Mouse (Mus musculus): ENCODE data around the gene Arpp21. TPM values are rescaled to one million over a fixed set of nuclear protein-coding genes. Genes with fewer than 3 reads are reported as not detected.

Gene Arpp21
- polyA plus RNA-seq, 1 experiment: 36.1 TPM

- Histone ChIP-seq H3K4me3 (no peak overlapping the region), H3K36me3 (ENCODE audit: control insufficient read depth, insufficient read depth) (peaks cover 4% of the 10 kb centered on the region), H3K27me3 (ENCODE audit: control insufficient read depth, insufficient read depth, insufficient read length) (no peaks in the 10 kb centered on the region), H3K4me2 (ENCODE audit: low read depth) (no peak overlapping the region), H3ac (ENCODE audit: control insufficient read depth, insufficient read length) (no peak overlapping the region), H3K79me2 (ENCODE audit: control insufficient read depth, insufficient read depth) (no peaks in the 10 kb centered on the region)
- TF ChIP-seq MYOD1 (IDR thresholded peaks at IDR 0.05; ENCODE audit: control insufficient read depth in 1 of 3, insufficient read length in 2 of 3, low read depth in 2 of 3) (peak in 1 of 3 experiments; percentile 33), MAX (IDR thresholded peaks at IDR 0.05; ENCODE audit: low read depth) (no peak)
These were observed 81.8 kb downstream of the Arpp21 start for GRCm38 (mm10) chr9:112153972-112154371.

- H3K36me3 ChIP-seq (ENCODE audit: control insufficient read depth, insufficient read depth): peaks cover 4% of the 10 kb centered on the region
- H3K79me2 ChIP-seq (ENCODE audit: control insufficient read depth, insufficient read depth): no peaks in the 10 kb centered on the region
- TF ChIP-seq CEBPB (IDR thresholded peaks at IDR 0.05; ENCODE audit: insufficient read depth, poor library complexity, severe bottlenecking) (no peak), SRF (IDR thresholded peaks at IDR 0.05; ENCODE audit: control insufficient read depth, insufficient read length, low read depth) (no peak), TCF3 (IDR thresholded peaks at IDR 0.05; ENCODE audit: insufficient read length, low read depth) (no peak)
- no peak overlapping the region for H3K4me2 ChIP-seq (ENCODE audit: low read depth)
- H3K27me3 ChIP-seq (ENCODE audit: control insufficient read depth, insufficient read depth, insufficient read length): no peaks in the 10 kb centered on the region
- H3K4me3 ChIP-seq: no peak overlapping the region
- H3ac ChIP-seq (ENCODE audit: control insufficient read depth, insufficient read length): no peak overlapping the region
These were observed 83.0 kb downstream of the Arpp21 start for GRCm38 (mm10) chr9:112152762-112153161.

GRCm38 (mm10) chr9:112151177-112151576 lies 84.6 kb downstream of the Arpp21 start:
- H3K36me3 ChIP-seq (ENCODE audit: control insufficient read depth, insufficient read depth): peaks cover 8% of the 10 kb centered on the region
- H3K79me2 ChIP-seq (ENCODE audit: control insufficient read depth, insufficient read depth): no peaks in the 10 kb centered on the region
- no peak overlapping the region for H3K4me3 ChIP-seq
- no peak for TF ChIP-seq POLR2A (IDR thresholded peaks at IDR 0.05; ENCODE audit: insufficient read length, low read depth)
- H3ac ChIP-seq (ENCODE audit: control insufficient read depth, insufficient read length): no peak overlapping the region
- H3K4me2 ChIP-seq (ENCODE audit: low read depth): no peak overlapping the region
- H3K27me3 ChIP-seq (ENCODE audit: control insufficient read depth, insufficient read depth, insufficient read length): no peaks in the 10 kb centered on the region

- Histone ChIP-seq H3K36me3 (ENCODE audit: control insufficient read depth, insufficient read depth) (peaks cover 1% of the 10 kb centered on the region), H3K4me3 (no peak overlapping the region), H3K4me2 (ENCODE audit: low read depth) (no peak overlapping the region), H3K27me3 (ENCODE audit: control insufficient read depth, insufficient read depth, insufficient read length) (no peaks in the 10 kb centered on the region), H3K79me2 (ENCODE audit: control insufficient read depth, insufficient read depth) (no peaks in the 10 kb centered on the region), H3ac (ENCODE audit: control insufficient read depth, insufficient read length) (no peak overlapping the region)
- no peak for TF ChIP-seq MYOG (IDR thresholded peaks at IDR 0.05; ENCODE audit: control insufficient read depth in 1 of 3, insufficient read depth in 1 of 3, insufficient read length in 2 of 3, low read depth in 2 of 3)
- no peak for TF ChIP-seq MAX (IDR thresholded peaks at IDR 0.05; ENCODE audit: low read depth)
- no peak for TF ChIP-seq E2F4 (IDR thresholded peaks at IDR 0.05; ENCODE audit: insufficient read depth)
These were observed 95.1 kb downstream of the Arpp21 start for GRCm38 (mm10) chr9:112140658-112141057.

GRCm38 (mm10) chr9:112137820-112138219 lies 97.9 kb downstream of the Arpp21 start:
- peaks cover 7% of the 10 kb centered on the region for H3K36me3 ChIP-seq (ENCODE audit: control insufficient read depth, insufficient read depth)
- no peak overlapping the region for H3K4me2 ChIP-seq (ENCODE audit: low read depth)
- no peaks in the 10 kb centered on the region for H3K27me3 ChIP-seq (ENCODE audit: control insufficient read depth, insufficient read depth, insufficient read length)
- H3K79me2 ChIP-seq (ENCODE audit: control insufficient read depth, insufficient read depth): no peaks in the 10 kb centered on the region
- no peak overlapping the region for H3ac ChIP-seq (ENCODE audit: control insufficient read depth, insufficient read length)
- TF ChIP-seq POLR2A (IDR thresholded peaks at IDR 0.05; ENCODE audit: insufficient read length, low read depth): no peak
- TF ChIP-seq TCF12 (IDR thresholded peaks at IDR 0.05; ENCODE audit: insufficient read depth, poor library complexity, severe bottlenecking): no peak
- no peak for TF ChIP-seq MYOD1 (IDR thresholded peaks at IDR 0.05; ENCODE audit: control insufficient read depth in 1 of 3, insufficient read length in 2 of 3, low read depth in 2 of 3)
- TF ChIP-seq CEBPB (IDR thresholded peaks at IDR 0.05; ENCODE audit: insufficient read depth, poor library complexity, severe bottlenecking): no peak
- no peak for TF ChIP-seq MYOG (IDR thresholded peaks at IDR 0.05; ENCODE audit: control insufficient read depth in 1 of 3, insufficient read depth in 1 of 3, insufficient read length in 2 of 3, low read depth in 2 of 3)
- no peak for TF ChIP-seq MAX (IDR thresholded peaks at IDR 0.05; ENCODE audit: low read depth)
- no peak for TF ChIP-seq E2F4 (IDR thresholded peaks at IDR 0.05; ENCODE audit: insufficient read depth)
- TF ChIP-seq POLR2AphosphoS2 (IDR thresholded peaks at IDR 0.05; ENCODE audit: insufficient read length, low read depth): no peak
- TF ChIP-seq TCF3 (IDR thresholded peaks at IDR 0.05; ENCODE audit: insufficient read length, low read depth): no peak
- TF ChIP-seq SRF (IDR thresholded peaks at IDR 0.05; ENCODE audit: control insufficient read depth, insufficient read length, low read depth): no peak
- no peak for TF ChIP-seq REST (IDR thresholded peaks at IDR 0.05; ENCODE audit: insufficient read depth, insufficient read length)
- TF ChIP-seq USF1 (IDR thresholded peaks at IDR 0.05; ENCODE audit: low read depth): no peak
- no peak overlapping the region for H3K4me3 ChIP-seq

- Histone ChIP-seq H3K4me3 (no peak overlapping the region), H3K36me3 (ENCODE audit: control insufficient read depth, insufficient read depth) (peaks cover 11% of the 10 kb centered on the region), H3K27me3 (ENCODE audit: control insufficient read depth, insufficient read depth, insufficient read length) (no peaks in the 10 kb centered on the region), H3K79me2 (ENCODE audit: control insufficient read depth, insufficient read depth) (no peaks in the 10 kb centered on the region), H3K4me2 (ENCODE audit: low read depth) (no peak overlapping the region), H3ac (ENCODE audit: control insufficient read depth, insufficient read length) (no peak overlapping the region)
- no peak for TF ChIP-seq TCF12 (IDR thresholded peaks at IDR 0.05; ENCODE audit: insufficient read depth, poor library complexity, severe bottlenecking)
- TF ChIP-seq MAX (IDR thresholded peaks at IDR 0.05; ENCODE audit: low read depth): no peak
- no peak for TF ChIP-seq MYOG (IDR thresholded peaks at IDR 0.05; ENCODE audit: control insufficient read depth in 1 of 3, insufficient read depth in 1 of 3, insufficient read length in 2 of 3, low read depth in 2 of 3)
- no peak for TF ChIP-seq REST (IDR thresholded peaks at IDR 0.05; ENCODE audit: insufficient read depth, insufficient read length)
- no peak for TF ChIP-seq POLR2AphosphoS2 (IDR thresholded peaks at IDR 0.05; ENCODE audit: insufficient read length, low read depth)
- TF ChIP-seq SRF (IDR thresholded peaks at IDR 0.05; ENCODE audit: control insufficient read depth, insufficient read length, low read depth): no peak
- TF ChIP-seq USF1 (IDR thresholded peaks at IDR 0.05; ENCODE audit: low read depth): no peak
- no peak for TF ChIP-seq CEBPB (IDR thresholded peaks at IDR 0.05; ENCODE audit: insufficient read depth, poor library complexity, severe bottlenecking)
- TF ChIP-seq MYOD1 (IDR thresholded peaks at IDR 0.05; ENCODE audit: control insufficient read depth in 1 of 3, insufficient read length in 2 of 3, low read depth in 2 of 3): no peak
- no peak for TF ChIP-seq E2F4 (IDR thresholded peaks at IDR 0.05; ENCODE audit: insufficient read depth)
- TF ChIP-seq TCF3 (IDR thresholded peaks at IDR 0.05; ENCODE audit: insufficient read length, low read depth): no peak
These were observed 104.9 kb downstream of the Arpp21 start for GRCm38 (mm10) chr9:112130812-112131211.
